Mouse (Mus musculus): ENCODE data around the gene Scaf8. TPM values are rescaled to one million over a fixed set of nuclear protein-coding genes. Genes with fewer than 3 reads are reported as not detected.
"Not testable (repeated sequence)": the region's sequence is repeated elsewhere in the genome, so short reads cannot be mapped to it uniquely, and the experiment has no call there.

Gene Scaf8
- polyA plus RNA-seq, 1 experiment = 55.0 TPM

DNA sequence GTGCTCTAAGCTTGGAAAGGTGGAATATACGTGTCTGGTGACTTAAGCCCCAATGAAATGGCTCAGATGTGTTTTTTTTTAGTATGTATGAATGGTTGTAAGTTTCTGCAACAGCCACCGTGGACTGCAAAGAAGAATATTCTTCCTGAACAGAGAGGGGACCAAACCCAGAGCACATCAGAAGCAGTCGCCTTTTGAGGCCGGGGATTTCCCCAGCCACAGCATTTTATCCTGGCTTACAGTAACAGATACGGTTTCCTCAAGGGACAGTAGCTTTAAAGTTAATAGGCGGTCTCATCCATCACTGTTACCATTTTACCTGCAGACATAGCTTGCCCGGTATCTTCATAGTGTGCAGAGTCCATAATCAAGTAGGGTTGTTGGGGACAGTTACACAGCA, 21.4 kb downstream of the Scaf8 start:
- no peaks in the 10 kb centered on the region for H3K4me1 ChIP-seq (ENCODE audit: control insufficient read depth, insufficient read depth, low read length)
- no peak overlapping the region for H3K9ac ChIP-seq (ENCODE audit: low read depth, poor library complexity, severe bottlenecking)
- H3K27me3 ChIP-seq (ENCODE audit: control insufficient read depth, insufficient read depth, low read length, poor library complexity, severe bottlenecking) = no peaks in the 10 kb centered on the region
- no peaks in the 10 kb centered on the region for H3K9me3 ChIP-seq (replicated peaks; ENCODE audit: control insufficient read depth, insufficient read depth, low read length, poor library complexity, severe bottlenecking)
- no peak overlapping the region for H3K4me3 ChIP-seq (ENCODE audit: low read depth, low read length)
- TF ChIP-seq CTCF (IDR thresholded peaks at IDR 0.05; ENCODE audit: low read depth, low read length) = no peak
- no peak for TF ChIP-seq EP300 (IDR thresholded peaks at IDR 0.05; ENCODE audit: insufficient read depth, low read depth, low read length)
- no peak for TF ChIP-seq POLR2A (IDR thresholded peaks at IDR 0.05; ENCODE audit: insufficient read depth, low read length)
- no peak overlapping the region for H3K27ac ChIP-seq (ENCODE audit: insufficient read depth, low read length)
- H3K36me3 ChIP-seq (ENCODE audit: control insufficient read depth, insufficient read depth, low read length, poor library complexity, severe bottlenecking) = no peaks in the 10 kb centered on the region; the same call in 1 of the 2 replicates

DNA sequence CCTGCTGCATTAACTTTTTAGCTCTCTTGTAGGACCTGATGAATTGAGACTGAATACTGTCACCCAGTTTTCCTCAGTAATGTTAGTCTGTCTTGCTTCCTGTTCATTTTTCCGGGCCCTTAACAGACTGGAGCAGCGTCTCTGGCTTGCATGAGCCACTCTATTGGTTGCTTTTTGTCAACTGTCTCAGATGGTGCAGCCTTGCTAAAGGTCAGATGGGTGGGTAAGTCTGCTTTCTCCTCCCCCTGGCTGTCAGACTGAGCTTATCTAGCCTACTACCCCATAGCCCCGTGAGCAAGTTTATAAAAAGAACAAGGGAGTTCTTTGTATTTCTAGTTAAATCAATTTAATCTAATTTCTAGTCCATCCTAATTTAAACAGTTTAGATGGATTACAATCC, 23.6 kb downstream of the Scaf8 start:
- Histone ChIP-seq H3K4me3 (ENCODE audit: low read depth, low read length) (no peak overlapping the region), H3K27ac (ENCODE audit: insufficient read depth, low read length) (no peak overlapping the region), H3K9ac (ENCODE audit: low read depth, poor library complexity, severe bottlenecking) (no peak overlapping the region), H3K36me3 (ENCODE audit: control insufficient read depth, insufficient read depth, low read length, poor library complexity, severe bottlenecking) (no peaks in the 10 kb centered on the region; the same call in 1 of the 2 replicates), H3K9me3 (replicated peaks; ENCODE audit: control insufficient read depth, insufficient read depth, low read length, poor library complexity, severe bottlenecking) (no peaks in the 10 kb centered on the region), H3K27me3 (ENCODE audit: control insufficient read depth, insufficient read depth, low read length, poor library complexity, severe bottlenecking) (no peaks in the 10 kb centered on the region), H3K4me1 (ENCODE audit: control insufficient read depth, insufficient read depth, low read length) (no peaks in the 10 kb centered on the region)
- no peak for TF ChIP-seq POLR2A (IDR thresholded peaks at IDR 0.05; ENCODE audit: insufficient read depth, low read length)
- no peak for TF ChIP-seq EP300 (IDR thresholded peaks at IDR 0.05; ENCODE audit: insufficient read depth, low read depth, low read length)
- no peak for TF ChIP-seq CTCF (IDR thresholded peaks at IDR 0.05; ENCODE audit: low read depth, low read length)

GRCm38 (mm10) chr17:3140100-3140499, 25.3 kb downstream of the Scaf8 start:
- Histone ChIP-seq H3K4me3 (ENCODE audit: low read depth, low read length) (no peak overlapping the region), H3K27me3 (ENCODE audit: control insufficient read depth, insufficient read depth, low read length, poor library complexity, severe bottlenecking) (no peaks in the 10 kb centered on the region)

DNA sequence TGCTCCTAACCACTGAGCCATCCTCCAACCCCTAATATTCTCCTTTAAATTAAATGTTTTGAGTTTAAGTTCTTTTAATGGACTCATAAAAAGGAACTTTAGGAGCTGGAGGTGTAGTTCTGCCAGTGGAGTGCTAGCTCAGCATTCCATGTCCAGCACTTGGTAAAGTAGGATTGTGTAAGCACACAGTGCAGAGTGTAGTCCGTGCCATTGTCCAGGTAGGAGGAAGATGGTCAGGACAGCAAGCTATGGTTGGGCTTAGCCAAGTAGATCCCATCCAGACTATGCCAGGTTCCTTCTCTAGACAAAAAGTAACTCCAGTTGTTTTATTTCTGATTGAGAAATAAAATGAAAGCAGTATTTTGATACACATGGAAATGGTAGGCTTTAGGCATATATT, 34.1 kb downstream of the Scaf8 start:
- no peak for TF ChIP-seq CTCF (IDR thresholded peaks at IDR 0.05; ENCODE audit: low read depth, low read length)
- no peak for TF ChIP-seq POLR2A (IDR thresholded peaks at IDR 0.05; ENCODE audit: insufficient read depth, low read length)
- Histone ChIP-seq H3K4me3 (ENCODE audit: low read depth, low read length) (no peak overlapping the region), H3K36me3 (ENCODE audit: control insufficient read depth, insufficient read depth, low read length, poor library complexity, severe bottlenecking) (peaks cover 4% of the 10 kb centered on the region), H3K4me1 (ENCODE audit: control insufficient read depth, insufficient read depth, low read length) (no peaks in the 10 kb centered on the region), H3K9ac (ENCODE audit: low read depth, poor library complexity, severe bottlenecking) (no peak overlapping the region), H3K27me3 (ENCODE audit: control insufficient read depth, insufficient read depth, low read length, poor library complexity, severe bottlenecking) (no peaks in the 10 kb centered on the region), H3K27ac (ENCODE audit: insufficient read depth, low read length) (no peak overlapping the region), H3K9me3 (replicated peaks; ENCODE audit: control insufficient read depth, insufficient read depth, low read length, poor library complexity, severe bottlenecking) (no peaks in the 10 kb centered on the region)

More at GRCm38 (mm10) chr17:3140100-3140499, 25.3 kb downstream of the Scaf8 start:
- TF ChIP-seq EP300 (IDR thresholded peaks at IDR 0.05; ENCODE audit: insufficient read depth, low read depth, low read length) = no peak
- TF ChIP-seq CTCF (IDR thresholded peaks at IDR 0.05; ENCODE audit: low read depth, low read length) = no peak
- Histone ChIP-seq H3K36me3 (ENCODE audit: control insufficient read depth, insufficient read depth, low read length, poor library complexity, severe bottlenecking) (no peaks in the 10 kb centered on the region; the same call in 1 of the 2 replicates), H3K27ac (ENCODE audit: insufficient read depth, low read length) (no peak overlapping the region), H3K9me3 (replicated peaks; ENCODE audit: control insufficient read depth, insufficient read depth, low read length, poor library complexity, severe bottlenecking) (no peaks in the 10 kb centered on the region), H3K4me1 (ENCODE audit: control insufficient read depth, insufficient read depth, low read length) (no peaks in the 10 kb centered on the region), H3K9ac (ENCODE audit: low read depth, poor library complexity, severe bottlenecking) (no peak overlapping the region)

GRCm38 (mm10) chr17:3149541-3149940, 34.8 kb downstream of the Scaf8 start:
- Histone ChIP-seq H3K9ac (ENCODE audit: low read depth, poor library complexity, severe bottlenecking) (no peak overlapping the region), H3K36me3 (ENCODE audit: control insufficient read depth, insufficient read depth, low read length, poor library complexity, severe bottlenecking) (peaks cover 7% of the 10 kb centered on the region), H3K27ac (ENCODE audit: insufficient read depth, low read length) (no peak overlapping the region), H3K27me3 (ENCODE audit: control insufficient read depth, insufficient read depth, low read length, poor library complexity, severe bottlenecking) (no peaks in the 10 kb centered on the region), H3K9me3 (replicated peaks; ENCODE audit: control insufficient read depth, insufficient read depth, low read length, poor library complexity, severe bottlenecking) (no peaks in the 10 kb centered on the region), H3K4me1 (ENCODE audit: control insufficient read depth, insufficient read depth, low read length) (no peaks in the 10 kb centered on the region), H3K4me3 (ENCODE audit: low read depth, low read length) (no peak overlapping the region)
- TF ChIP-seq EP300 (IDR thresholded peaks at IDR 0.05; ENCODE audit: insufficient read depth, low read depth, low read length) = no peak
- TF ChIP-seq CTCF (IDR thresholded peaks at IDR 0.05; ENCODE audit: low read depth, low read length) = no peak
- no peak for TF ChIP-seq POLR2A (IDR thresholded peaks at IDR 0.05; ENCODE audit: insufficient read depth, low read length)

- H3K27ac ChIP-seq (ENCODE audit: insufficient read depth, low read length); H3K9ac ChIP-seq (ENCODE audit: low read depth, poor library complexity, severe bottlenecking); H3K36me3 ChIP-seq (ENCODE audit: control insufficient read depth, insufficient read depth, low read length, poor library complexity, severe bottlenecking); H3K27me3 ChIP-seq (ENCODE audit: control insufficient read depth, insufficient read depth, low read length, poor library complexity, severe bottlenecking); H3K4me3 ChIP-seq (ENCODE audit: low read depth, low read length); H3K9me3 ChIP-seq (replicated peaks; ENCODE audit: control insufficient read depth, insufficient read depth, low read length, poor library complexity, severe bottlenecking); H3K4me1 ChIP-seq (ENCODE audit: control insufficient read depth, insufficient read depth, low read length): not testable (repeated sequence)
These were observed 35.9 kb downstream of the Scaf8 start for GRCm38 (mm10) chr17:3150701-3151100.

Data from ES-Bruce4 (cell line).